Mouse (Mus musculus) MEL (cell line): ENCODE data around the gene Zfp637. TPM values are rescaled to one million over a fixed set of nuclear protein-coding genes. Genes with fewer than 3 reads are reported as not detected.

ENCODE experiments used
- DNase-seq: peaks from one replicate; pipeline ENCODE4 v3.0.0; 2011; ENCODE audit warnings: low read depth, low spot score
- H3K27ac ChIP-seq: 2 replicates; pipeline ENCODE4 v1.5.1; 2012; ENCODE audit warnings: low read depth, mild to moderate bottlenecking, control low read depth, low read length, moderate library complexity; ENCODE audit not compliant: control insufficient read depth
- H3K27me3 ChIP-seq, 2 experiments: fragments of 150-350 bp in 1 of 2; sonication (generic) in 1 of 2; 2 replicates each; pipeline ENCODE4 v1.6.1; 2012; ENCODE audit warnings: low read length in 2 of 2, mild to moderate bottlenecking in 2 of 2, improper control_type of control experiment in 1 of 2, moderate library complexity in 1 of 2; ENCODE audit not compliant: insufficient read depth in 2 of 2, control insufficient read depth in 1 of 2
- H3K36me3 ChIP-seq, 2 experiments: 2 replicates each; pipeline ENCODE4 v1.6.1; 2012 to 2014; ENCODE audit warnings: low read length in 2 of 2, improper control_type of control experiment in 1 of 2, inconsistent platforms in 1 of 2, mild to moderate bottlenecking in 1 of 2; ENCODE audit not compliant: insufficient read depth in 2 of 2, control insufficient read depth in 1 of 2
- H3K4me1 ChIP-seq, 2 experiments: fragments of 150-350 bp in 1 of 2; sonication (generic) in 1 of 2; 2 replicates each; pipeline ENCODE4 v1.6.1; 2012; ENCODE audit warnings: low read length in 2 of 2, improper control_type of control experiment in 1 of 2, mild to moderate bottlenecking in 1 of 2; ENCODE audit not compliant: insufficient read depth in 2 of 2, control insufficient read depth in 1 of 2
- H3K4me3 ChIP-seq, 2 experiments: fragments of 150-350 bp in 1 of 2; sonication (generic) in 1 of 2; 2 replicates each; pipeline ENCODE4 v1.5.1; 2012; ENCODE audit warnings: low read depth in 2 of 2, low read length in 2 of 2, mild to moderate bottlenecking in 2 of 2, moderate library complexity in 2 of 2, control low read depth in 1 of 2, improper control_type of control experiment in 1 of 2; ENCODE audit not compliant: control insufficient read depth in 1 of 2, insufficient read depth in 1 of 2
- H3K79me2 ChIP-seq: 2 replicates; pipeline ENCODE4 v1.6.1; 2012; ENCODE audit warnings: mild to moderate bottlenecking, low read length, moderate library complexity; ENCODE audit not compliant: control insufficient read depth, poor library complexity, insufficient read depth
- H3K9ac ChIP-seq: 2 replicates; pipeline ENCODE4 v1.6.1; 2012; ENCODE audit warnings: low read depth, mild to moderate bottlenecking, control low read depth, low read length, moderate library complexity; ENCODE audit not compliant: control insufficient read depth, poor library complexity, severe bottlenecking
- H3K9me3 ChIP-seq: fragments of 150-350 bp; sonication (generic); replicated peaks from 2 replicates; pipeline ENCODE4 v1.6.1; 2012; ENCODE audit warnings: mild to moderate bottlenecking, low read length, improper control_type of control experiment, moderate library complexity; ENCODE audit not compliant: insufficient read depth
- CTCF ChIP-seq, 3 experiments: IDR thresholded peaks in 2 of 3; conservative IDR thresholded peaks in 1 of 3; 2 replicates each; pipeline ENCODE4 v1.5.1; 2011 to 2012; ENCODE audit warnings: low read length in 3 of 3, low read depth in 2 of 3, mild to moderate bottlenecking in 2 of 3, improper control_type of control experiment in 1 of 3, inconsistent platforms in 1 of 3, mixed read lengths in 1 of 3, moderate library complexity in 1 of 3; ENCODE audit not compliant: control insufficient read depth in 1 of 3, insufficient read depth in 1 of 3, poor library complexity in 1 of 3, severe bottlenecking in 1 of 3
- E2F4 ChIP-seq: IDR thresholded peaks from 2 replicates; pipeline ENCODE4 v1.6.1; 2011; ENCODE audit warnings: low read depth, low read length, improper control_type of control experiment, borderline replicate concordance
- ETS1 ChIP-seq: IDR thresholded peaks from 2 replicates; pipeline ENCODE4 v1.6.1; 2012; ENCODE audit warnings: low read depth, mild to moderate bottlenecking, inconsistent platforms, low read length, improper control_type of control experiment, moderate library complexity
- MAX ChIP-seq: IDR thresholded peaks from 2 replicates; pipeline ENCODE4 v1.6.1; 2011; ENCODE audit warnings: low read length, improper control_type of control experiment
- MEF2A ChIP-seq: IDR thresholded peaks from 2 replicates; pipeline ENCODE4 v1.6.1; 2014; ENCODE audit warnings: low read depth, mild to moderate bottlenecking, inconsistent platforms, low read length, improper control_type of control experiment; ENCODE audit not compliant: poor library complexity, insufficient replicate concordance, severe bottlenecking; ENCODE audit errors: extremely low read depth
- MYC ChIP-seq: IDR thresholded peaks from 2 replicates; pipeline ENCODE4 v1.6.1; 2011; ENCODE audit warnings: low read depth, mild to moderate bottlenecking, low read length, improper control_type of control experiment, moderate library complexity
- NELFE ChIP-seq: IDR thresholded peaks from 2 replicates; pipeline ENCODE4 v1.6.1; 2011; ENCODE audit warnings: low read depth, low read length, improper control_type of control experiment
- POLR2A ChIP-seq, 2 experiments: IDR thresholded peaks; 2 replicates each; pipeline ENCODE4 v1.6.1; 2011 to 2012; ENCODE audit warnings: low read length in 2 of 2, mild to moderate bottlenecking in 2 of 2, control low read depth in 1 of 2, improper control_type of control experiment in 1 of 2, low read depth in 1 of 2, moderate library complexity in 1 of 2; ENCODE audit not compliant: control insufficient read depth in 1 of 2, insufficient read depth in 1 of 2, poor library complexity in 1 of 2
- RCOR1 ChIP-seq: IDR thresholded peaks from 2 replicates; pipeline ENCODE4 v1.6.1; 2012; ENCODE audit warnings: low read depth, mild to moderate bottlenecking, inconsistent platforms, low read length, improper control_type of control experiment
- SIN3A ChIP-seq: IDR thresholded peaks from 2 replicates; pipeline ENCODE4 v1.6.1; 2012; ENCODE audit warnings: low read length, improper control_type of control experiment, inconsistent platforms
- SMC3 ChIP-seq: IDR thresholded peaks from 2 replicates; pipeline ENCODE4 v1.6.1; 2011; ENCODE audit warnings: low read depth, low read length, improper control_type of control experiment
- TCF12 ChIP-seq: IDR thresholded peaks from 2 replicates; pipeline ENCODE4 v1.6.1; 2014; ENCODE audit warnings: low read depth, mild to moderate bottlenecking, inconsistent platforms, low read length, improper control_type of control experiment, moderate library complexity
- USF1 ChIP-seq: IDR thresholded peaks from 2 replicates; pipeline ENCODE4 v1.6.1; 2014; ENCODE audit warnings: low read depth, mild to moderate bottlenecking, inconsistent platforms, low read length, improper control_type of control experiment, moderate library complexity
- USF2 ChIP-seq, 2 experiments: IDR thresholded peaks; 2 replicates each; pipeline ENCODE4 v1.6.1; 2011 to 2012; ENCODE audit warnings: improper control_type of control experiment in 2 of 2, low read length in 2 of 2, borderline replicate concordance in 1 of 2, inconsistent platforms in 1 of 2, low read depth in 1 of 2, mild to moderate bottlenecking in 1 of 2; ENCODE audit not compliant: insufficient read depth in 1 of 2
- ZC3H11A ChIP-seq: IDR thresholded peaks from 2 replicates; pipeline ENCODE4 v1.6.1; 2012; ENCODE audit warnings: low read depth, mild to moderate bottlenecking, inconsistent platforms, low read length, improper control_type of control experiment
- ZNF384 ChIP-seq: IDR thresholded peaks from 2 replicates; pipeline ENCODE4 v1.6.1; 2012; ENCODE audit warnings: low read depth, mild to moderate bottlenecking, inconsistent platforms, low read length, improper control_type of control experiment
- polyA plus RNA-seq, 2 experiments: library from polyadenylated mRNA; stranded (reverse) in 1 of 2; unstranded in 1 of 2; fragments of >175 nt in 1 of 2; fragments of >200 nt in 1 of 2; gene quantifications; 2 replicates each; pipeline versions ENCODE4 v1.2.1 to v1.2.4; 2012; ENCODE audit warnings: low replicate concordance in 2 of 2, low read depth in 1 of 2; ENCODE audit not compliant: insufficient read length in 2 of 2, insufficient read depth in 1 of 2, missing spikeins in 1 of 2
- total RNA-seq: library from RNA; depleted of rRNA; stranded (reverse); fragments of 300-350 nt; gene quantifications from 2 replicates; pipeline ENCODE4 v1.2.3, GENCODE M21; 2012

The Zfp637 gene
- total and polyA plus RNA-seq, 3 experiments, result 52.4 to 53.8 TPM; not detected in 1

DNA sequence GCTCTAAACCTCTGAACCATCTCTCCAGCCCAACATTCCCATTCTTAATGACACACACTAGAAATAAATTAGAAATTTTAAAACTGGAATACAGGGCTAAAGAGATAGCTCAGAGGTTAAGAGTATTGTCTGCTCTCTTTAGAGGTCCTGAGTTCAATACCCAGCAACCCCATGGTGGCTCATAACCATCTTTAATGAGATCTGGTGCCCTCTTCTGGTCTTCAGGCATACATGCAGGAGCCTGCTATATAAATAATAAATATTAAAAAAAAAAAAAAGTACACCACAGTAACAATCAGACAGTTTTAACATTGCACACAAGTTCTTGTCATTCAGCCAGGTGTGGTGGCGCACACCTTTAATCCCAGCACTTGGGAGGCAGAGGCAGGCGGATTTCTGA is 6.8 kb downstream of the Zfp637 start:
- TF ChIP-seq SIN3A (no peak), CTCF (IDR thresholded peaks at IDR 0.05 in 2 of 3, conservative IDR thresholded peaks at IDR 0.05 in 1 of 3; ENCODE audit: control insufficient read depth in 1 of 3, insufficient read depth in 1 of 3, low read depth in 2 of 3, low read length in 3 of 3, poor library complexity in 1 of 3, severe bottlenecking in 1 of 3) (peak in 2 of 3 experiments; percentile 15 to 40; a peak in 2 of 6 replicates), ZNF384 (peak; percentile 83)
- Histone ChIP-seq H3K9ac (no peak overlapping the region), H3K27ac (no peak overlapping the region), H3K36me3 (peaks cover 8 to 31% of the 10 kb centered on the region in 2 experiments; a peak in 3 of 4 replicates), H3K4me3 (no peak overlapping the region), H3K27me3 (no peaks in the 10 kb centered on the region), H3K4me1 (peaks cover 14 to 22% of the 10 kb centered on the region in 2 experiments), H3K79me2 (no peaks in the 10 kb centered on the region), H3K9me3 (no peaks in the 10 kb centered on the region)
- DNase-seq, result peak; percentile 58

- Histone ChIP-seq H3K27ac (no peak overlapping the region), H3K9me3 (no peaks in the 10 kb centered on the region), H3K79me2 (no peaks in the 10 kb centered on the region), H3K36me3 (peaks cover 5 to 23% of the 10 kb centered on the region in 2 experiments; a peak in 3 of 4 replicates), H3K4me1 (peaks cover 13 to 17% of the 10 kb centered on the region in 2 experiments), H3K27me3 (no peaks in the 10 kb centered on the region), H3K9ac (no peak overlapping the region), H3K4me3 (no peak overlapping the region)
- no peak for DNase-seq
- no peak for TF ChIP-seq MAX
- TF ChIP-seq POLR2A (IDR thresholded peaks at IDR 0.05; ENCODE audit: control insufficient read depth in 1 of 2, insufficient read depth in 1 of 2, low read depth in 1 of 2, low read length in 2 of 2, poor library complexity in 1 of 2), result no peak
- TF ChIP-seq USF2 (IDR thresholded peaks at IDR 0.05; ENCODE audit: borderline replicate concordance in 1 of 2, insufficient read depth in 1 of 2, low read depth in 1 of 2, low read length in 2 of 2), result no peak
- no peak for TF ChIP-seq RCOR1
- no peak for TF ChIP-seq E2F4
- TF ChIP-seq TCF12, result no peak
- no peak for TF ChIP-seq SMC3
- no peak for TF ChIP-seq MEF2A
- no peak for TF ChIP-seq MYC
- no peak for TF ChIP-seq ETS1
- TF ChIP-seq ZNF384, result no peak
- TF ChIP-seq NELFE, result no peak
- TF ChIP-seq USF1, result no peak
- no peak for TF ChIP-seq ZC3H11A
Observed at GRCm38 (mm10) chr6:117848577-117848976, 7.6 kb downstream of the Zfp637 start.
